Mouse (Mus musculus): ENCODE measurements around the gene Dct. TPM values are rescaled to one million over a fixed set of nuclear protein-coding genes. Genes with fewer than 3 reads are reported as not detected.
A peak's percentile ranks its signal among the peaks of the same experiment; 100 is the strongest.

Gene Dct
- polyA plus RNA-seq (2021), result 0.04 TPM

- in situ Hi-C loops (cut with MboI; ENCODE audit: low pct_unique_long_range_greater_than_20kb), result no loop called here
- no peak for DNase-seq (ENCODE audit: low read depth, low spot score)
- ChIA-PET CTCF (no interaction called here), POLR2A (interaction anchor here (0.6 kb wide), 1 partner anchor 753 kb away, joined by 3 read pairs; no protein-coding TSS in a partner anchor)
- no peak for ATAC-seq
- TF ChIP-seq CTCF (IDR thresholded peaks at IDR 0.05), result no peak
- H3K27me3 ChIP-seq, result peaks cover 23% of the 10 kb centered on the region
Observed at GRCm38 (mm10) chr14:118051975-118052630, at the start of gene Dct. Gene Dct, minus strand, starts transcription at chr14:118052244.

DNA sequence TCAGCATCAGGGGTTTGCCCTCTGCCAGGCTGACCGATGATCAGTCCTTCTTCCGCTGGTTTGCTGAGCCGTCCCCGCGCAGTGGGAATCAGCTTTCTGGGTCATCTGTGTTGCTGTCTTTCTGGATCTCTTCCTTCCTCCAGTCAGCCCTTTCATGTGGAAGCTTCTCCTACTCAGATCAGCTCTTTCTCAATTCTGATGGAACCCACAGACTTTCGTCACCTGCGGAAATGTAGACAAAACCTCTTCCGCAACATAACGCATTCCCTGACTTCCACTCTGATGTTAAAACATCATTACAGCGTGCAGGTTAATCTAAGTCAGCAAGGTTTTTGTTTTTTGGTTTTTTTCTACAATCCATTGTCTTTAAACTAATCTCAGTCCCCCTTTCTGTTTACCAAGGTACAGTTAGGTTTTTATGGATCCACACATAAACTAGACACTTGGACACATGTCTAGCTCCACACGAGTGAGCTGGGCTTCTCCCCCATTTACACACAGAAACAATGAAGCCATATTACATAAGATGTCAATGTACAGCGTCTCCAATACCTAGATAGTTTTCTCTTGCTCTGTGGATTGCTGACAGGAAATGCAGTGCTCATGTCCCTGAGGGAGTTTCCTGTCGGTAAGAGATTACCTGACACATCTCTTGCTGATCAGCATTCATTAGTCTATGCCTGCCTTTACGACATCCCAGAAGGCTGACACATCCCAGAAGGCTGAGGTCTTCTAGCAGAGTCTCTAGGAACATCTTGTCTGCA lies 49.4 kb upstream of the Dct start:
- peaks cover 17% of the 10 kb centered on the region for H3K27me3 ChIP-seq
- in situ Hi-C loops (cut with MboI; ENCODE audit: low pct_unique_long_range_greater_than_20kb), result no loop called here
- TF ChIP-seq CTCF (IDR thresholded peaks at IDR 0.05), result no peak
- ATAC-seq, result no peak
- ChIA-PET POLR2A (interaction anchor here (1.0 kb wide), 1 partner anchor 11 kb away, joined by 3 read pairs; no protein-coding TSS in a partner anchor), CTCF (interaction anchor here (1.8 kb wide), 1 partner anchor 9 kb away, joined by 5 read pairs; no protein-coding TSS in a partner anchor)
- no peak for DNase-seq (ENCODE audit: low read depth, low spot score)

GRCm38 (mm10) chr14:118098265-118098664 lies 46.2 kb upstream of the Dct start:
- ChIA-PET CTCF (no interaction called here), POLR2A (no interaction called here)
- in situ Hi-C loops (cut with MboI; ENCODE audit: low pct_unique_long_range_greater_than_20kb), result no loop called here
- peaks cover 20% of the 10 kb centered on the region for H3K27me3 ChIP-seq
- no peak for DNase-seq (ENCODE audit: low read depth, low spot score)
- no peak for ATAC-seq
- no peak for TF ChIP-seq CTCF (IDR thresholded peaks at IDR 0.05)

DNA sequence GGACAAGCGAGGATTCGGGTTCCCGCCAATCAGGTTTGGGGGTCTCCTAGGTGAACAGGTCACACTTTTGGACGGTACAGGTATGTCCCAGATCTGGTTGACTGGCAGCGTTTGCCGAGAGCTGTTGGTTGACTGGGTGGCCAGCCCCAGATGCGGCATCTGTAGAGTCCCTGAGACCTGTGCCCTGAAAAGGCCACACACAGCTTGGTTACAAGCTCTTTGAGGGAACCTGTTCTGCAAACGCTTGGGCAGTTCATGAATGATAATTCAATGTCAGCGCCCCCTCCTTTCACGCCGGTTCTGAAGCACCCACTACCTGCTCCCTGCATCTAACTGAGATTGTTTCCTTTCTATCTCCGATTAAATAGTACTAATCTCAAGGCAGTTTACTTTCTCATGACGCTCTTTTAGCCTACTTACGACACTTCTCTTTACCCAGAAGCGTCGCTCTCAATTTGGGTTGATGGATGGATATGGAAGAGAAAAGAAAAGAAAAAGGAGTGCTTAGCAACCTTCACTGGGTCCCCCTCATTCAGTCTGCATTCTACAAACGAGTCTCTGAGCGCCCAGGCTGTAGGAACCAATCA lies 37.9 kb upstream of the Dct start:
- no peak for DNase-seq (ENCODE audit: low read depth, low spot score)
- H3K27me3 ChIP-seq, result peaks cover 13% of the 10 kb centered on the region
- in situ Hi-C loops (cut with MboI; ENCODE audit: low pct_unique_long_range_greater_than_20kb), result no loop called here
- TF ChIP-seq CTCF (IDR thresholded peaks at IDR 0.05), result no peak
- peak; percentile 31 for ATAC-seq
- CTCF ChIA-PET, result interaction anchor here (1.3 kb wide), 1 partner anchor 17 kb away, joined by 4 read pairs; no protein-coding TSS in a partner anchor
- POLR2A ChIA-PET, result interaction anchor here (1.5 kb wide), 1 partner anchor 11 kb away, joined by 3 read pairs; no protein-coding TSS in a partner anchor

DNA sequence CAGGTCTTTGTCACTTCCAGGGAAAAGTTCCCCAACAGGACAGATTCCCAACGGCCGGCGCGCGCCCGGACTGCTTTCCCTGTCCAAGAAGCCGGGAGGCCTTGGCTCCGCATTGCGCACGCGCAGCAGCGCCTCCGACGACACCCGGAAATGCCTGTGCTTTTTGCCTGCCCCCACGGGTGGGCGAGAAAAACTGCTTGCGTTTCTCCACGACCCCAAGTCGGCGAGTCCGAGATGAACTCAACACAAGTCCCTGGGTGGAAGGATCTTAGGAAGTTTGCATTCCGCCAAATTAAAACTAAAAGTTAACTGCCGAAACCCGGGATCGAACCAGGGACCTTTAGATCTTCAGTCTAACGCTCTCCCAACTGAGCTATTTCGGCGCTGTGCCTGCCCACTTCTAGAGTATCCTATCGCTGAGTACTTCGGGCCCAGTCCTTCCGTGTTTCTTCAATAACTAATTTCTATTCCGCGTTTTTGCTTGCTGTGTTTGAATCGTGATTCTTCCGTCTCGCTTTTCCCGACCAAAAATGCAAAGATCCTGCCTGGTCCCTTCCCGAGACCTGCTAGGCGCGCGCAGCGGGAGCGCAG lies 37.3 kb upstream of the Dct start:
- ATAC-seq (peak; percentile 87), DNase-seq (ENCODE audit: low read depth, low spot score) (no peak)
- POLR2A ChIA-PET, result no interaction called here
- CTCF ChIA-PET, result interaction anchor here (1.3 kb wide), 1 partner anchor 18 kb away, joined by 4 read pairs; no protein-coding TSS in a partner anchor
- TF ChIP-seq CTCF (IDR thresholded peaks at IDR 0.05), result no peak
- H3K27me3 ChIP-seq, result peaks cover 8% of the 10 kb centered on the region
- in situ Hi-C loops (cut with MboI; ENCODE audit: low pct_unique_long_range_greater_than_20kb), result no loop called here

DNA sequence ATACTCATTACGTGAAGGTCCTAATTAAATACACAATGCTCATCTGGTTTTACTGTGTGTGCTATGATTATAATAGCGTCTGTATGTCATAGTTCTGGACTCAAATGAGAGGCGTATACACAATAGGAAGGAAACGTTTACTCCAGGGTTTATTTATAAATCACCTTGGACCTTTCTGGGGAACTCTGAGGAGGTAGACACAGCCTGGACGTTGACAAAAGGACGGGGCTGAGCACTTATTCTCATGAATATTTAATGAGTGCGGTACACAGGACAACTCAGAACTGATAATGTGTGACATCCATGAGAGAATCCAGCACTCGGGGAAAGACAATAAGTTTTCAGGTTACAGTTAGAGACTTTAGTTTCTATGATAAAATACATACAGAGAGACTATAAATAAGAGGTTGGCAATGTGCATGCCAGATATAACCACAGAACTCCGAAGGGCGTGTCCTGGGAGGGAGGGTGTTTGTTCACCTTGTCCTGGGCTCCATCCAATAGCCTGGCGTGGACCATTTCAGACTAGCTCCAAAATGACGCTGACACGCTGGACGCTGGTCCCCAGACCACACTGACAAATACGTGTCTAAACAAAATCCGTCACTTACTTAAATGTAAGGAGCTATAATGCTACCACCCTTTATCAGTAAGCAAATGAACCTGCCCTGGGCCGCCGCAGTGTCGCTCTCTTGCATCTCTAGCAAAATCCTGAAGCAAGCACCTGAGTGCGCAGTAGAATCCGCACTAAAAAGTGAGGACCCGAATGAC lies 36.6 kb upstream of the Dct start:
- ChIA-PET CTCF (interaction anchor here (1.3 kb wide), 1 partner anchor 18 kb away, joined by 4 read pairs; no protein-coding TSS in a partner anchor), POLR2A (no interaction called here)
- ATAC-seq (peak; percentile 62), DNase-seq (ENCODE audit: low read depth, low spot score) (no peak)
- in situ Hi-C loops (cut with MboI; ENCODE audit: low pct_unique_long_range_greater_than_20kb), result no loop called here
- H3K27me3 ChIP-seq, result peaks cover 8% of the 10 kb centered on the region
- TF ChIP-seq CTCF (IDR thresholded peaks at IDR 0.05), result no peak

GRCm38 (mm10) chr14:118086271-118087035 lies 34.4 kb upstream of the Dct start:
- CTCF ChIA-PET, result no interaction called here
- in situ Hi-C loops (cut with MboI; ENCODE audit: low pct_unique_long_range_greater_than_20kb), result no loop called here
- DNase-seq (ENCODE audit: low read depth, low spot score) (no peak), ATAC-seq (no peak)
- TF ChIP-seq CTCF (IDR thresholded peaks at IDR 0.05), result no peak
- peaks cover 21% of the 10 kb centered on the region for H3K27me3 ChIP-seq
- POLR2A ChIA-PET, result no interaction called here

GRCm38 (mm10) chr14:118083851-118084250 lies 31.8 kb upstream of the Dct start:
- peaks cover 39% of the 10 kb centered on the region for H3K27me3 ChIP-seq
- DNase-seq (ENCODE audit: low read depth, low spot score), result no peak
- in situ Hi-C loops (cut with MboI; ENCODE audit: low pct_unique_long_range_greater_than_20kb), result no loop called here
- ChIA-PET POLR2A (no interaction called here), CTCF (no interaction called here)
- no peak for TF ChIP-seq CTCF (IDR thresholded peaks at IDR 0.05)
- ATAC-seq, result no peak

GRCm38 (mm10) chr14:118080606-118081005 lies 28.6 kb upstream of the Dct start:
- in situ Hi-C loops (cut with MboI; ENCODE audit: low pct_unique_long_range_greater_than_20kb), result no loop called here
- ChIA-PET POLR2A (no interaction called here), CTCF (no interaction called here)
- no peak for ATAC-seq
- peaks cover 41% of the 10 kb centered on the region for H3K27me3 ChIP-seq
- DNase-seq (ENCODE audit: low read depth, low spot score), result no peak
- no peak for TF ChIP-seq CTCF (IDR thresholded peaks at IDR 0.05)
